Mouse (Mus musculus) bone marrow macrophage, adult 2 months (primary cell): ENCODE data around the gene Rfx7.

ENCODE experiments used
- CTCF ChIP-seq: IDR thresholded peaks from 2 replicates; pipeline ENCODE4 v1.5.1; 2012; ENCODE audit warnings: low read depth, mild to moderate bottlenecking, low read length, moderate library complexity
- POLR2A ChIP-seq: IDR thresholded peaks from 2 replicates; pipeline ENCODE4 v1.6.1; 2012; ENCODE audit warnings: mild to moderate bottlenecking, low read depth, low read length, borderline replicate concordance

GRCm38 (mm10) chr9:72667126-72667525 is 135.1 kb downstream of the Rfx7 start:
- TF ChIP-seq CTCF (no peak), POLR2A (no peak)
